In genomic region chr10:121031802-121032201, GRCm38 (mm10) we compare ENCODE assay signal across 8 mouse cellular contexts. TPM values are rescaled to one million over a fixed set of nuclear protein-coding genes. Genes with fewer than 3 reads are reported as not detected.
DNase-seq lines count a peak whose midpoint lies in the region.

No protein-coding gene starts in this region.

- DNase-seq in heart, adult 18-20 months, result peak; percentile 11 to 25
- DNase-seq in heart, adult 9 months (ENCODE audit: low spot score in 2 of 2), result no peak
- DNase-seq in right cerebral cortex, adult 2 months (ENCODE audit: low spot score in 2 of 2), result peak; percentile 18 to 48
- DNase-seq in right cerebral cortex, adult 18-20 months, result no peak
- DNase-seq in c-Kit-positive CD71-positive TER-119-negative erythroid progenitor cells, embryonic 14.5 days (ENCODE audit: low read depth), result peak; percentile 31
- DNase-seq in left cerebral cortex, postnatal 10 days (ENCODE audit: extremely low spot score in 1 of 2, low spot score in 2 of 2), result peak; percentile 44 to 46
- DNase-seq in right cerebral cortex, postnatal 4 days, result peak; percentile 38
- DNase-seq in spleen, postnatal 14 days (ENCODE audit: low spot score in 2 of 2), result no peak

- intact Hi-C loops in left cerebral cortex, postnatal 10 days (cut with DNase I), result loop anchor here (5.0 kb wide), 2 partner anchors 95 to 225 kb away; no protein-coding TSS in a partner anchor

RNA-seq across cellular contexts. Expression of gene Wif1, which starts 2.0 kb away (rescaled TPM):
- total RNA-seq in heart, adult 18-20 months (2021), result 1 to 10 TPM; 2.5 to 3.0 TPM
- total RNA-seq in left cerebral cortex, postnatal 10 days (2021), result 1 to 10 TPM; 1.4 to 2.3 TPM

RNA-seq across cellular contexts. Expression of gene Lemd3, which starts 52.7 kb away (rescaled TPM):
- 10 to 100 TPM; 12.3 to 13.3 TPM for total RNA-seq in heart, adult 18-20 months (2021)
- total RNA-seq in left cerebral cortex, postnatal 10 days (2021), result 10 to 100 TPM; 32.6 to 33.4 TPM

Comparison
In these comparisons a context has a peak if more than half of its experiments do, and no peak if none do; other contexts are left out.
1. DNase-seq: peak in heart, adult 18-20 months (2 of 2), right cerebral cortex, adult 2 months (2 of 2), c-Kit-positive CD71-positive TER-119-negative erythroid progenitor cells, embryonic 14.5 days (single experiment), left cerebral cortex, postnatal 10 days (2 of 2) and right cerebral cortex, postnatal 4 days (single experiment); none in heart, adult 9 months (0 of 2), right cerebral cortex, adult 18-20 months (single experiment) and spleen, postnatal 14 days (0 of 2).